Comparison of ENCODE assay signal across 8 mouse cellular contexts in the genomic region with DNA sequence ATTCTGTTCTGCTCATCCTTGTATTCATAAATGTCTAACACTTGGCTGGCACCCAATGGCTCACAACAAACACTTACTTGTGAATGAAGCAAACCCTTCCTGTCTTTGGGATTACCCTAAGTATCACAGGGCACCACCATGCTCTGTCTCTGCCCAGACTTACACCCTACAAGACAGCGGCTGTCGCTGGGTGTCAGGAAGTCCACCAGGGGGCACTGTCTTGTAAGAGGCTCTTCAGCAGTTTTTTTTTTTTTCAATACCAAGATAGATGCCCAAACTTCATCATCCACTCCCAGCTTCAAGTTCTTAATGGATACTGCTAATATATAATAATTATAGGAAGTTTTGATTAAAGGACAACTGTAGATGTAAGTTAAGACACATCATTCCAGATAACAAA.
DNase-seq lines count a peak whose midpoint lies in the region.

No protein-coding gene starts in this region.

- DNase-seq in gastrocnemius, adult 18-20 months (ENCODE audit: low spot score) = peak; percentile 2
- no peak for DNase-seq in gastrocnemius, postnatal 25 days
- peak; percentile 53 for DNase-seq in right cerebral cortex, adult 18-20 months
- DNase-seq in right cerebral cortex, postnatal 25 days = no peak
- peak; percentile 27 for DNase-seq in cerebellum, adult 9-10 months
- DNase-seq in layer of hippocampus, adult 8-10 months (ENCODE audit: low spot score in 2 of 2) = peak; percentile 32 to 57
- peak; percentile 66 for DNase-seq in right cerebral cortex, postnatal 14 days
- DNase-seq in ovary, postnatal 14 days (ENCODE audit: low spot score) = no peak

Comparison
In these comparisons a context has a peak if more than half of its experiments do, and no peak if none do; other contexts are left out.
1. DNase-seq: peak in gastrocnemius, adult 18-20 months (single experiment), right cerebral cortex, adult 18-20 months (single experiment), cerebellum, adult 9-10 months (single experiment), layer of hippocampus, adult 8-10 months (2 of 2) and right cerebral cortex, postnatal 14 days (single experiment); none in gastrocnemius, postnatal 25 days (single experiment), right cerebral cortex, postnatal 25 days (single experiment) and ovary, postnatal 14 days (single experiment).